Mouse (Mus musculus) A20 (cell line): ENCODE data around the gene Cwc25.
A peak's percentile ranks its signal among the peaks of the same experiment; 100 is the strongest.

Source experiments
- DNase-seq: peaks from one replicate; pipeline ENCODE4 v3.0.0-alpha.2; 2011; ENCODE audit warnings: low read depth, low spot score

Cwc25 gene

DNA sequence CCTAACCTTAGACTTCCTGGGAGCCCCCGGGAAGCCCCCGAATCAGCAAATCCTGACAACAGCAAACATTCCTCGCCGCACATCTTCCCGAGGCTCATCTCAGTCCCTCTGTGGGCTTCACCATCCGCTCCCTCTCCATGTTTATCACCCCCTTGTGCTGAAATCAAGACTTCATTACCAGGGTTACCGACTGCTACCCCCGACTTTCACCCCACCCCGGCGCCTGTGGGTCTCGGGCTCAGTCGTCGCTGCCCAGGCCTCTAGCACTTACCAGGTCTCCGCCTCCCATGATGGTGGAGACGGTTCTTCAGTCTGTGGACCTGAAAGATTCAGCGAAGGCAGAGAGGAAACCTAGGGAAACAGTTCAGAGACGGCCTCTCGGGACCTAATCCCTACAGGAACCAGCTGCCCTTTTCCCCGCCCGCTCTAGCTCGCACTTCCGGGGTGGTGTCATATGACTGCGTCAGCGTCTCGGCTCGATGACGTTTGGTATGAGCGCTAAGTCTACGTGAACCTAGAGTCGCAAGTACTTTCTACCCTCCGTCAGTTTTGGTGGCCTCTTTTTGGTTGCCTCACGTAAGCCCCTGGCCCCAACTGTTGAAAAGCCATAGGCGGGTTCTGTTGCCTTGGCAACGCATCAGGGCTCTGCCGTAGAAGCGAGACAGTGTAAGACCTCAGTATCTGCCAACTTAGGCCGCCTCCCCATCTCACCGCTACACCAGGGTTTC lies at the start of gene Cwc25:
Gene Cwc25, minus strand, starts transcription at position 403 of the 728 bp plus-strand sequence.
- peak; percentile 95 for DNase-seq

DNA sequence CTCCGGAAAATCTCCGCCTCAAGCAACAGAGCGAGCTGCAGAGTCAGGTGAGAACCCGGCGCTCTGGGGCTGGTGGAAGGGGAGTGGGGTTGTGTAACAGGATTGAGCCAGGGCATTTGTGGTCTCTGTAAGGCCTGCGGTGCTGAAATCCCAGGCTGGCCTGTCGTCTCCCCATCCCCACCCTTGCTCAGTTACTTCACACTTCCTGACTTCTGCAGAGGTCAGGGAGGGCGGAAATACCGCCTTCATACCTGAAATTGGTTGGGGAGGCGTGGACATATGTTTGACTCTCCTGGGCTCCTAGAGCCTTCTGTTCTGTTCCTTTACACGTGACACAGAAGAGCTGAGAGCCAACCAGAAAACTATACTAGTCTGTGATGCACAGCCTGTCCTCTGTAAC lies 49.4 kb upstream of the Cwc25 start:
- no peak for DNase-seq

DNA sequence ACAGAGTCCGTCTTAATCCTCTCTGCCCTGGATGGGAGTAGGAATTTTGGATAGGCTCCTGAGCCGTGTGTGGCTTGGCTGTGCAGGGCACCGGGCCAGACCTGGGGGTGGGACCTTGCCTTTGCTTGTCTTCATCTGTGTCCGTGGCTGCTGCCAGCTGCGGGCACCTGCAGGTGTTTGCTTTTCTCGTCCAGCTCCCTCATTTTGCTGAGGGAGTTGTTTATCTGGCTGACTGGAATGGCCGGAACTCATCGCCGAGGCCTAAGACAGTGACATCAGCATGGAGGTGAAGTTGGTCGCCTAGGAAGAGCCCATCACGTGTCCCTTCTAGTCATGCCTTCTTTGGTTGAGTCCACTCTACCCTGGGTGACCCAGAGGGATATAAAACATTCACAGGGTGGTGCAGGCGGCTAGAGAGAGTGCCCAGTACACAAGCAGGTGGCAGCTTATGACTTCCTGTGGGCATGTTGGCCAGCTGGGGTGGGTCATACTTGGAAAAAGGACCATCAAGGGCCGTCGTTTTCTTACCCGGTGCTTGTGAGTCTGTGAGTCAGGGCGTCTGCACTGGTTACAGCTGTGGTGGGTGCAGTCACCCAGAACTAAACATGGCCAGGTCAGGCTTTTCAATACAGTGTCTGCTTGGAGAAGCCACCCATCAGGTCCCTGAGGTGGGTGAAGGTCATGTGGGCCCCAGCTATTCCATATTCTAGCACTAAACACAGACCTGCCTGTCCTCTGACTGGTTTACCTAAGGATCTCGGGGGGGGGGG lies 47.6 kb upstream of the Cwc25 start:
- DNase-seq = no peak

DNA sequence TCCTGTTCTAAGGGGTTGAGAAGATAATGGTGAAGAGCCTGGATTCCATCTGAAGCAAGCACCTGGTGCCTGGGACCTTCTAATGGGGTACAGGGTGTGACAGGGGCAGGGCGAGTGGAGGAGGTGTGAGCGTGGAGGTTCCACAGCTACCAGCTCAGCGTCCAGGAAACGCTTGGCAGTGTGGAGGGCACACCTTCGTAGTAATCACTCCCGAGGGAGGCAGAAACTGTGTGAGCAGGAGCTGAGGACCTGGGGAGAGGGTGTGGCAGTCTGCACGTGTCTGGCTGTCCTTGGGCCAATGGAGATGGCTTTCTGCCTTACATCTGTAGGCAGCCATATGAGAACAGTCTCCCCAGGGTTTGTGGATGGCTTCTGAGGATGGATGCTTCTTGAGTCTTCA lies 46.7 kb upstream of the Cwc25 start:
- no peak for DNase-seq

GRCm38 (mm10) chr11:97812491-97812921 lies 46.1 kb upstream of the Cwc25 start:
- no peak for DNase-seq

- no peak for DNase-seq
These were observed 45.4 kb upstream of the Cwc25 start for GRCm38 (mm10) chr11:97811569-97812362.

GRCm38 (mm10) chr11:97810970-97811369 lies 44.6 kb upstream of the Cwc25 start:
- DNase-seq = no peak

GRCm38 (mm10) chr11:97810356-97810755 lies 44.0 kb upstream of the Cwc25 start:
- no peak for DNase-seq

DNA sequence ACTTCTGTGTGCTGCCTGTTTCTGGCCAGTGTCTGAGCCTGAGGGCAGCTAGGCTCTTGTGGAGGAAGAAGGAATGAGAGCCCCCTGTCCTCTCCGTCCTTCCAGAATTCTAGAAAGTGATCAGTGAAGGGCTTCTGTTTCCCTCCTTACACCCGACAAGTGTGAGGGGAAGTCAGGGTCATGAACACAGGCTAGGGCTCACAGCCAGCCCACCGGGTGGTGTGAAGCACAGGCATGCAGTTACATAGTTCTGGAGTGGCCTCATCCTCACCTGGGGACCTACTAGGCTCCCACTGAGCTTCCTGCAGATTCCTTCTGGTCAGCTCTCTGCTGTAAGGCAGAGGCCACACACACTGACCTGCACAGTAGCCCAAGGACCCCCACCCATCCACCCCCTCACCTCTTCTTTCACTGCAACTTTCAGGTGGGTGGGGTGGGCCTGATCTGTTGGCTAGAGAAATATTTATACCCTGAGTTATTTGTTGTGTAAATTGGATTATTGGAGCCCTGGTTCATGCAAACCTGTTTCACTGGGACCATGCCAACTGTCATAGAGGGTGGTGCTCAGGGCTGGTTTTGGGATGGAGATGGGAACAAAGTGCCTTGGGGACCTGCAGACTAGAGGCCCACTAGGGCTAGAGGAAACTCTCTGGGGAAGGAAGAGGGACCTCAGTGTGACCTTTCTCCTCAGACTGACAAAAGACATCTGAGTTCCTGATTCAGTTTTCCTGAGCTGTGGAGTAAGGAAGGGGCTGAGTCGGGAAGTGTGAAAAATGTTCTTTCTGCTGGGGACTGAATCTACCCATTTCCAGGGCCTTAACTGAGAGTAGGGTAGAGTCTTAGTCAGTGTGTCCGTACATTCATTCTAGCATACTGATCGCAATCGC lies 43.1 kb upstream of the Cwc25 start:
- no peak for DNase-seq

GRCm38 (mm10) chr11:97808621-97809234 lies 42.4 kb upstream of the Cwc25 start:
- DNase-seq = peak; percentile 66

DNA sequence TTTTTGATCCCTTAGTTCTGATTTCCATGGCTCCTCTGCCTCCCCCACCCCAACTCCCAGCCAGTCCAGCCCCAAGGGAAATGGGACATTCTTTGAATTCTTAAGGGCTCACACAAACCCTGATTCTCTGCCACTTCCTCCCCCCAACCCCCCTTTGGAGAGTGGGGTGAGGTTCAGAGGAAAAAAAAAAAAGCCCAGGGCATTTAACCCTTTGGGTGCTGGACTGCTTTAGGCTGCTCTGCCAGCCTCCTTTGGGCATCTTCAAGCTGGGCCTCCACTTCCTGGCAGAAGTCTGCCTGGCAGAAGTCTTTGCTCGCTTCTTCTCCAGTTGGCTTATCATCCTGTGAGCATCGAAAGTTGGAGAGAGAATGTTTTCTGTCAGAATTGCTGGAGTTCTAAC lies 41.7 kb upstream of the Cwc25 start:
- DNase-seq = no peak

GRCm38 (mm10) chr11:97807626-97808025 lies 41.3 kb upstream of the Cwc25 start:
- DNase-seq = no peak

DNA sequence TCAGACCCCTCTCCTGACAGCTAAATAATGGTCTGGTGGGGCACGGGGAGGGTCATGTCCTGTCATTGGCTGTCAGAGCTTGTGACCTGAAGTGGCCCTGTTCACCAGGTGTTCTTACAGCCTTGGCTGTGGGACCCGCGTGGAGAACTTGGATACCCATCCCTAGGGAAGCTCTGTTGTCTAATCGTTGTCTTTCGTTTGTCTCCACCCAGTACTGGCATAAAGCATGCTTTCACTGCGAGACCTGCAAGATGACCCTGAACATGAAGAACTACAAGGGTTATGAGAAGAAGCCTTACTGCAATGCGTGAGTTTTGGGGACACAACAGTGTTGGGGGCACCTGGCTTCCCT lies 40.2 kb upstream of the Cwc25 start:
- no peak for DNase-seq

- DNase-seq = no peak
These were observed 39.6 kb upstream of the Cwc25 start for GRCm38 (mm10) chr11:97805662-97806612.

GRCm38 (mm10) chr11:97804841-97805661 lies 38.7 kb upstream of the Cwc25 start:
- no peak for DNase-seq

GRCm38 (mm10) chr11:97803847-97804246 lies 37.5 kb upstream of the Cwc25 start:
- DNase-seq = no peak

DNA sequence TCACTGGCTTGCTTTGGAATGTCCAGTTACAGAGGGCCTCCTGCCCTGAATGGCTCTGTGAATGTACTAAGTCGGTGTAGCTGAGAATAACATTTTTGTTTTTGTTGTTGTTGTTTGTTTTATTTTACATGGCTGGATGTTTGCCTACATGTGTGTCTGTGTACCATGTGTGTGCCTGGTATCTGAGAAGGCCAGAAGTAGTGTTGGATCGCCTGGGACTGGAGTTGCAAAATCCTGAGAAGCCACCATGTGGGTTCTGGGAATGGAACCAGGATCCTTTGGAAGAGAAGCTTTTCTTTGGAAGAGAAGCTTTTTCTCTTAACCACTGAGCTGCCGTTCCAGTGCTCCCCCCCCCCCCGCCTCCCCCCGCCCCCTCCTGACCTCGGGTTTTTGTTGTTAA lies 36.1 kb upstream of the Cwc25 start:
- no peak for DNase-seq

GRCm38 (mm10) chr11:97802194-97802470 lies 35.8 kb upstream of the Cwc25 start:
- no peak for DNase-seq
